Mouse (Mus musculus): Measurements from ENCODE around the gene Cep250.

The Cep250 gene

GRCm38 (mm10) chr2:155956134-155957059 lies at the start of gene Cep250:
Gene Cep250 (plus strand): TSS chr2:155956458.
- TF ChIP-seq GATA4 (IDR thresholded peaks at IDR 0.05; ENCODE audit: insufficient replicate concordance, low read length): no peak

- no peak for TF ChIP-seq GATA4 (IDR thresholded peaks at IDR 0.05; ENCODE audit: insufficient replicate concordance, low read length)
These were observed 41.6 kb upstream of the Cep250 start for GRCm38 (mm10) chr2:155914684-155915083.

DNA sequence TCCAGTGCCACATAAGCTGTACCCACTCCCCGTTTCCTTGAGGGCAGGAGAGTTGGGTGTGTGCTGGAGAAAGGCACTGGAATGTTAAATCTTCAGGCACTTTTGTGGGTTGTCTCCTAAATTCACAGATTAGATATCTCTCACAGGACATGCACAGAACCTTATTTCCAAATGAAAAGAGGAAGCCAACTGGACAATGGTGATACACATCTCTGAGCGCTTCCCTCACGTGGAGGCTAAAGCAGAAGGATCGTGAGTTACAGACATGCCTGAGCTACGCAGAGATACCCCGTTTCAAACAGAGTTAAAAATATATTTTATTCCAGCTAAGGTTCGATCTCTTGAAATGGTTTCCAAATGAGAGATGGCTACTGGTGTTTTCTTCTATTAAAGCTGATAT lies 33.1 kb upstream of the Cep250 start:
- TF ChIP-seq GATA4 (IDR thresholded peaks at IDR 0.05; ENCODE audit: insufficient replicate concordance, low read length): no peak

DNA sequence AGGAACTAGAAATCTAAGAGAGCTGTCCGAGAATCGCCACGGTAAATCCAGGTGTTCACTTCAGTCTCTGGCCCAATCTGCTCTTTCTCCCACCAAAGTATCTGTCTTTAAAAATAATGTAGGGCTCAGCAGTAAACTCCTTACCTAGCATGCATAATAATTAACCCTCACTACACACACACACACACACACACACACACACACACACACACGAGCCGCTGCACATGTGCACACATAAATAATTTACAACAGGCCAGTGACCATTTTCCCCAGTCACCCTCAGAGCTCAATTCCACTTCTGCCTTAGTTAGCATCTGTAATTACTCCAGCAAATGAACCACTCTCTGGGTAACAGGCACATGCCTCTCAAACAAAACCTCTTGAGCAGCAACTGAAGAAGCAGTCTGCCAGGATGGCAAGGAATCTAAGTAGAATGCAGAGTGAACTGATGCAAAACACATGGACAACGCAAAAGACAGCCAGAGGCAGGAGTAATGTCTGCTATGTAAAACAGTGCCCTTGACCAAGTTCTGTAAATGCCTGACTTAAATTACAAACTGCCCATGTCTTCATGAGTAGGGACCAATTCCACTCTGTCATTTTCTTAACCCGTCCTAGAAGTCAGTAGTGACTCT lies 27.4 kb upstream of the Cep250 start:
- no peak for TF ChIP-seq GATA4 (IDR thresholded peaks at IDR 0.05; ENCODE audit: insufficient replicate concordance, low read length)

GRCm38 (mm10) chr2:155929531-155930442 lies 26.5 kb upstream of the Cep250 start, which contains the start of gene Uqcc1:
Gene Uqcc1 (minus strand): TSS chr2:155930310.
- TF ChIP-seq GATA4 (IDR thresholded peaks at IDR 0.05; ENCODE audit: insufficient replicate concordance, low read length): no peak; the same call in 1 of the 2 replicates

- no peak for TF ChIP-seq GATA4 (IDR thresholded peaks at IDR 0.05; ENCODE audit: insufficient replicate concordance, low read length)
These were observed 16.2 kb upstream of the Cep250 start for GRCm38 (mm10) chr2:155939897-155940529.

GRCm38 (mm10) chr2:155940681-155941080 lies 15.6 kb upstream of the Cep250 start, which contains the start of gene Gm15557:
Gene Gm15557 (plus strand): TSS chr2:155940728.
- TF ChIP-seq GATA4 (IDR thresholded peaks at IDR 0.05; ENCODE audit: insufficient replicate concordance, low read length): no peak

DNA sequence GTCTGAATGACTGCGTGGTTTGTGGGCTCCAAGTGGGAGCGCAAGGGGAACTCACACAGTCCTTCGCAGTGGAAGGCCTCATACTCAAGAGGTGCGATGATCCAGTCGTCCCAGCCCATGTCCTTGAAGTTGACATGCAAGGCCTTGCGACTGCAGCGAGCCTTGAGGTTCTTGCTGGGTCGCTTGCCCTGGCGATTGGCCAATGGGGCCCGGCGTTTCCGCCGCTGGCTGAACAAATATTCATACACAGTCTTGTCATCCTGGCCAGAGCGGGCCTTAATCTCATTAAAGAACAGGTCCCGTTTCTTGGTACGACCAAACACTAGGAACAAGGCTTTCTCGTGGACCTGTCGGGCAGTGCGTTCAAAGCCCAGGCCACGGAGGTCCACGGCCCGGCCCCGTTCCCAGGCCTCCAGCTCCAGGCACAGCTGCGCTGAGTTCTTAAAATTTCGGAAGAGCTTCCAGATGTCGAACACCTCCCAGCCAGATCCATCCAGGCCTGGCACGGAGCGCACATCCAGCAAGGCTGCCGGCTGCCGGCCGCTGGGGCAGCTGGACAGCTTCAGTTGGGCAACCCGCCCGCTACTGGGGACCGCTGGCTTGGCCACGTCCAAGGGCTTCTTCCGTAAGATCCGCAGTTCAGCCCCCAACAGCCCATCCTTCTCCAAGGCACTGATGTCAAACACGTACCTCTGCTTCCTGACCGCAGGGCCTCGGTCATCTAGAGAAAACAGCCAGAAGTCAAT lies 14.4 kb upstream of the Cep250 start:
- no peak for TF ChIP-seq GATA4 (IDR thresholded peaks at IDR 0.05; ENCODE audit: insufficient replicate concordance, low read length)

DNA sequence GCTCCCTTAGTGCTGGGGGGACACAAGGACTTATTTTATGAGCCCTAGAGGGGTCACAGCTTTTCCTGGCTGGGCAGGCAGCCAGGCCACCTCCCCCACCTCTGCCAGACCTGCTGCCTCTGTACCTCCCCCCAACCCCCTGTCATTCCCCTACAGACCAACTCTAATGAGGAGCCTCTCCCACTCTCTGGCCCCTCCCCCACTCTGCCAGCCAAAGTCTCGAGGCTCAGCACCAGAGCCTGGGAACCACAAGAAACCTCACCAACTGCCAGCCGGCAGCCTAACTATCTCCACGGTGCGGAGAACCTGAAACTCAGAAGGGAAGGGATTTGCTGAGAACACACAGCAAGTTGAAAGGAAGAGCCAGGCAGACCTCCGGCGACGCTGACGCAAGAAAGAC lies 12.8 kb upstream of the Cep250 start:
- no peak for TF ChIP-seq GATA4 (IDR thresholded peaks at IDR 0.05; ENCODE audit: insufficient replicate concordance, low read length)

GRCm38 (mm10) chr2:155944685-155945084 lies 11.6 kb upstream of the Cep250 start:
- no peak for TF ChIP-seq GATA4 (IDR thresholded peaks at IDR 0.05; ENCODE audit: insufficient replicate concordance, low read length)

DNA sequence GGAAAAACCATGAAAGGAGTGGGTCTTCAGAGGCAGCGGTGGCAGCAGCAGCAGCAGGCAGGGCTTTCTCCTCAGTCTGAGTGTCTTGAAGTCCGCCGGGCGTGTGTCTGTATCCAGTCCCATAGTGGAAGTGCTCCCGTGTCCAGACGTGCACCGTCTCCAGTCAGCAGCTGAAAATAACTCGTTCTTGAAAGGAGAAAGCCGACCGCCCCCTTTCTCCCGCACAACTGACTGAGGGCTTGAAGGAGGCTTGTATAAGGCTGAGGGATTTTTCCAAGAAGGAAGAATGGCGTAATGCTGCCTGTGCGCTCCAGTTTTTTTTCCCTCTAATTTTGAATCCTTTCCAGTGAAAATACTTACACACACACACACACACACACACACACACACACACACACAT lies 11.1 kb upstream of the Cep250 start, which contains the start of gene Gdf5:
Gdf5 (minus strand) TSS at position 244 of the 400 bp plus-strand sequence.
- no peak for TF ChIP-seq GATA4 (IDR thresholded peaks at IDR 0.05; ENCODE audit: insufficient replicate concordance, low read length)

- TF ChIP-seq GATA4 (IDR thresholded peaks at IDR 0.05; ENCODE audit: insufficient replicate concordance, low read length): no peak
These were observed 10.7 kb upstream of the Cep250 start for GRCm38 (mm10) chr2:155945580-155945979.

GRCm38 (mm10) chr2:155946069-155946468 lies 10.2 kb upstream of the Cep250 start:
- no peak for TF ChIP-seq GATA4 (IDR thresholded peaks at IDR 0.05; ENCODE audit: insufficient replicate concordance, low read length)

DNA sequence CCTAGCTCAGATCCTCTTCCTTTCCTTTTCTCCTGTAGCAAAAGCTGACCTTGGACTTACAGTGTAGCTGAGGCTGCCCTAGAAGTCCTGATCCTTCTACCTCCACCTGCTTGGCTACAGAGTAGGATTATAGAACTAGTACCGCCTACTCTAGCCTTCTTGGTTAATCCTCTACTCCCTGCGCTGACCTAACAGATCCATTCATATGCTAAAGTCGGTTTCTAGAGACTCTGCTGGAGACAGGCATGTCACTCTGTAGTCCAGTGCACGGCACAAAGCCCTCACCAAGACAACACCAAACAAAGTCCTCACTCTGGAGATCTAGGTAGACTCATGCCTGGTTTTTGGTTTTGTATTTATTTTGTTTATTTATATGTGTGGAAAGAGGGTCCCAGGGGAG lies 9.8 kb upstream of the Cep250 start:
- TF ChIP-seq GATA4 (IDR thresholded peaks at IDR 0.05; ENCODE audit: insufficient replicate concordance, low read length): no peak

Data from liver, adult (tissue).